Mouse (Mus musculus) small intestine, adult 2 months (tissue): ENCODE results near the gene Mdga1. TPM values are rescaled to one million over a fixed set of nuclear protein-coding genes. Genes with fewer than 3 reads are reported as not detected.

Source experiments
- H3K27ac ChIP-seq: fragments of 200-500 bp; 2 replicates; pipeline ENCODE4 v1.5.1; 2012; ENCODE audit warnings: low read depth, low read length, control low read depth, inconsistent platforms; ENCODE audit not compliant: insufficient read depth
- H3K27me3 ChIP-seq: fragments of 200-500 bp; 2 replicates; pipeline ENCODE4 v1.6.1; 2012; ENCODE audit warnings: mild to moderate bottlenecking, moderate library complexity, low read length, inconsistent platforms; ENCODE audit not compliant: control insufficient read depth, insufficient read depth
- H3K36me3 ChIP-seq: fragments of 200-500 bp; 2 replicates; pipeline ENCODE4 v1.6.1; 2012; ENCODE audit warnings: mild to moderate bottlenecking, low read length, control low read depth, inconsistent platforms; ENCODE audit not compliant: control insufficient read depth, insufficient read depth
- H3K4me1 ChIP-seq: fragments of 200-500 bp; 2 replicates; pipeline ENCODE4 v1.6.1; 2012; ENCODE audit warnings: low read length, inconsistent platforms, mixed read lengths; ENCODE audit not compliant: control insufficient read depth, insufficient read depth, insufficient read length
- H3K4me3 ChIP-seq: fragments of 200-500 bp; 2 replicates; pipeline ENCODE4 v1.5.1; 2012; ENCODE audit warnings: low read depth, mild to moderate bottlenecking, control low read depth, inconsistent platforms, low read length, moderate library complexity
- CTCF ChIP-seq: fragments of 200-500 bp; IDR thresholded peaks from 2 replicates; pipeline ENCODE4 v1.5.1; 2012; ENCODE audit warnings: low read depth, mild to moderate bottlenecking, control low read depth, inconsistent platforms, low read length, moderate library complexity, mixed read lengths; ENCODE audit not compliant: insufficient replicate concordance, insufficient read length; ENCODE audit errors: extremely low read depth
- POLR2A ChIP-seq: fragments of 200-500 bp; IDR thresholded peaks from 2 replicates; pipeline ENCODE4 v1.6.1; 2012; ENCODE audit warnings: low read depth, mild to moderate bottlenecking, control low read depth, inconsistent platforms, low read length, moderate library complexity
- WGBS: fragments of 180-500 bp; shearing (Covaris S2); methylation state at CpG from one replicate; pipeline ENCODE4 v1.1.7; 2018; 5-methylcytosine and 5-hydroxymethylcytosine counted together
- polyA plus RNA-seq: library from polyadenylated mRNA; depleted of rRNA; stranded (reverse); fragments of >200 nt; gene quantifications from 2 replicates; pipeline ENCODE4 v1.2.3, GENCODE M21; 2012

The Mdga1 gene
- polyA plus RNA-seq, 1 experiment: 1.1 TPM

- no peaks in the 10 kb centered on the region for H3K36me3 ChIP-seq
- H3K27ac ChIP-seq: no peak overlapping the region
- no peaks in the 10 kb centered on the region for H3K27me3 ChIP-seq
- peaks cover 4% of the 10 kb centered on the region; the same call in 1 of the 2 replicates for H3K4me1 ChIP-seq
- 72% methylated on average over 7 of the region's 7 CpGs for WGBS
- no peak overlapping the region for H3K4me3 ChIP-seq
- TF ChIP-seq POLR2A (no peak), CTCF (no peak)
Measured at GRCm38 (mm10) chr17:29873580-29874015, 96.3 kb downstream of the Mdga1 start.

DNA sequence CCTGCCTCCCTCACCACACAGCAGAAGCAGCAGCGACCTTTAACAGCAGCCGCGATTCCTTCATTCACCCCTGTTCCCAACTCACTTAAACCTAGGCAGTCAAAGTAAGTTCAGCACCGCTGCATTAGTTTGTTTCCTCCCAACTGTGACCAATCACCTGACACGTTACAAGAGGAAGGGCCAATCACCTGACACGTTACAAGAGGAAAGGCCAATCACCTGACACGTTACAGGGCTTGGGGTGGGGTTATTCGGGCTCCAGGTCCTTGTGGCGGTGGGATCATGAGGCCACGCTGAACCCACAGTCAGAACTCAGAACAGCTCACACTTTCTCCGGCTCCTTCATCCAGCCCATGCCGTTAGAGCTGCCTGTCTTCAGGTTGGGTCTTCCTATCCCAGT is 99.6 kb downstream of the Mdga1 start:
- TF ChIP-seq POLR2A: no peak
- no peak for TF ChIP-seq CTCF
- Histone ChIP-seq H3K4me3 (no peak overlapping the region), H3K27me3 (no peaks in the 10 kb centered on the region), H3K4me1 (peaks cover 4% of the 10 kb centered on the region; the same call in 1 of the 2 replicates), H3K36me3 (no peaks in the 10 kb centered on the region), H3K27ac (no peak overlapping the region)
- WGBS: 68% methylated on average over 12 of the region's 12 CpGs

- no peak overlapping the region for H3K4me3 ChIP-seq
- no peaks in the 10 kb centered on the region for H3K4me1 ChIP-seq
- no peaks in the 10 kb centered on the region for H3K36me3 ChIP-seq
- 38% methylated on average over 6 of the region's 6 CpGs for WGBS
- no peak overlapping the region for H3K27ac ChIP-seq
- no peak for TF ChIP-seq POLR2A
- no peak for TF ChIP-seq CTCF
- H3K27me3 ChIP-seq: no peaks in the 10 kb centered on the region
Measured at GRCm38 (mm10) chr17:29865914-29866313, 104.0 kb downstream of the Mdga1 start.

DNA sequence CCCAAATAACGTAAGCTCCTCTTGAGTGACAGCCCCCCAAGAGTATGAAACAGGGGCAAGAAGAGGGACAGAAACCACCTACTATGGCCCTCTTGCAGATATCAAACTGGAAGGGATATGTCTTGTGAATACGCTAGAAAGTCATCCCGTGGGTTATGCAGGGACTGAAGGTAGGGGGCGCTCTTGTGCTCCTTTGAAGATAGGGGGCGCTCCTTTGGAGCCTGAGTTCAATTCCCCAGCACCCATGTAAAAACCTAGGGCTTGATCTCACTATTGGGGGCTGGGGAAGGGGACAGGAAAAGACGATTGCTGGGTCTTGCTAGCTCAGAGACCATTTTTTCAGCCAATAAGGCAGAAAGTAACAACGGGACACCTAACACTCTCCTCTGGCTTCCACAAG is 105.4 kb downstream of the Mdga1 start:
- no peak overlapping the region for H3K27ac ChIP-seq
- H3K36me3 ChIP-seq: no peaks in the 10 kb centered on the region
- no peaks in the 10 kb centered on the region for H3K27me3 ChIP-seq
- no peak overlapping the region for H3K4me3 ChIP-seq
- no peak for TF ChIP-seq CTCF
- TF ChIP-seq POLR2A: no peak
- 58% methylated on average over 7 of the region's 7 CpGs for WGBS
- no peaks in the 10 kb centered on the region for H3K4me1 ChIP-seq

GRCm38 (mm10) chr17:29859788-29860283 is 110.1 kb downstream of the Mdga1 start:
- no peaks in the 10 kb centered on the region for H3K36me3 ChIP-seq
- 23% methylated on average over 13 of the region's 13 CpGs for WGBS
- H3K27me3 ChIP-seq: no peaks in the 10 kb centered on the region; the same call in 1 of the 2 replicates
- H3K27ac ChIP-seq: no peak overlapping the region
- TF ChIP-seq CTCF (no peak), POLR2A (no peak)
- no peaks in the 10 kb centered on the region for H3K4me1 ChIP-seq
- H3K4me3 ChIP-seq: no peak overlapping the region

- TF ChIP-seq POLR2A: no peak
- peak; percentile 20; the same call in 1 of the 2 replicates for TF ChIP-seq CTCF
- Histone ChIP-seq H3K27me3 (no peaks in the 10 kb centered on the region; the same call in 1 of the 2 replicates), H3K4me1 (no peaks in the 10 kb centered on the region), H3K27ac (no peak overlapping the region), H3K4me3 (no peak overlapping the region), H3K36me3 (no peaks in the 10 kb centered on the region)
- WGBS: 93% methylated on average over 3 of the region's 3 CpGs
Measured at GRCm38 (mm10) chr17:29858764-29859163, 111.1 kb downstream of the Mdga1 start.

DNA sequence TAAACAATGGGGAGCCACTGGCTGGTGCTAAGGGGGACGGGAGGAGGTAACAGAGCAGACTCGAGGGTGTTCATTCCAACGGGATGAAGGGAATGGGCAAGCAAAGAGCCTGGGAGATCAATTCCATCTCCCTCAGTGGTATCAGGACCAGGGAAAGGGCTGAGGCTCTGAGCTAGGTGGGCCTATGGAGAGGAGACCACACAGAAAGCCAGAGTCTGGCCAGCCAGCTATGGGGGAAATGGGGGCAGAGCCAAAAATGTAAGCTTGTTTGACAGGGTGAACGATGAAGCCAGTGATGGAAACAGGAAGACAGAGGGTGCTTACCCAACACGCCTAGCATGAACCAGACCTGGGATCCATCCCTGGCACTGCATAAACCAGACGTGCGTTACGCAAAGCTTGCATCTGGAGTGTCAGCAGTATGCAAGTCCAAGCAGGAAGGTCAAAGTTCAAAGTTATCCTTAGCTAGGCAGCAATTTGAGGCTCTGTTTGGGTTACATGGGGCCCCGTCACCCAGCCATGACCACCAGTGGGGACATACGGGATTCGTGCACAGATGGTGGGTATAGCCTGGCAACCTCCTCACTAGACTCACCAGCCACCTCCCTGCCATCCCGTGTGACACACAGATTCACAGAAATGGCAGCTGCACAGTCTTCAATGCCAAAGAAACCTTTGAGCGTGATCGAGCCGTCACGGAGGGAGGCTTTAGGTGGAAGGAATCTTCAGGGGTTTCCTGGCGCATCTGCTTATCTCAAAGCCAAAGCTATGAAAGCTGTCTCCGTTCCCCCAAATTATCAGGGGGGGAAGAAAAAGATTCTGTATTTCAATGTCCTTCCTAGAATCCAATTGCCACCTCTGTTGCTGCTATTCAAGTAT is 113.9 kb downstream of the Mdga1 start:
- WGBS: 56% methylated on average over 18 of the region's 18 CpGs
- no peak overlapping the region for H3K27ac ChIP-seq
- no peaks in the 10 kb centered on the region for H3K36me3 ChIP-seq
- TF ChIP-seq POLR2A: no peak
- no peak for TF ChIP-seq CTCF
- H3K27me3 ChIP-seq: no peaks in the 10 kb centered on the region; the same call in none of the 2 replicates
- H3K4me1 ChIP-seq: no peaks in the 10 kb centered on the region
- no peak overlapping the region for H3K4me3 ChIP-seq
